15 mouse cellular contexts compared by ENCODE assay signal in genomic region chr16:22618424-22619056, GRCm38 (mm10). TPM values are rescaled to one million over a fixed set of nuclear protein-coding genes. Genes with fewer than 3 reads are reported as not detected.
DNase-seq lines count a peak whose midpoint lies in the region; ATAC-seq and TF ChIP-seq lines count a peak whose summit lies in the region.
"Had no signal": no experiment of that assay in that cellular context is flagged by ENCODE, and none has a peak within 500 bp of the region (broad histone marks: within the 10 kb centered on the region; RNA-seq: fewer than 3 reads in every experiment).

No protein-coding gene starts in this region.

- no peaks in the 10 kb centered on the region for H3K9me3 ChIP-seq in midbrain, embryonic 14.5 days (ENCODE audit: control insufficient read depth, low read length)
- H3K9me3 ChIP-seq in midbrain, embryonic 13.5 days = no peaks in the 10 kb centered on the region
- H3K9me3 ChIP-seq: limb, embryonic 15.5 days had no signal

- TF ChIP-seq CTCF in brain, embryonic 14.5 days (IDR thresholded peaks at IDR 0.05; ENCODE audit: borderline replicate concordance, extremely low read depth, insufficient read depth, insufficient read length) = no peak

- no peak overlapping the region for H3K27ac ChIP-seq in midbrain, embryonic 14.5 days (replicated peaks; ENCODE audit: low read depth, low read length)
- H3K27ac ChIP-seq in midbrain, embryonic 13.5 days = no peak overlapping the region
- H3K27ac ChIP-seq: hindbrain, embryonic 14.5 days; limb, embryonic 15.5 days had no signal

- H3K4me2 ChIP-seq in midbrain, embryonic 14.5 days (ENCODE audit: low read length) = no peak overlapping the region
- no peak overlapping the region for H3K4me2 ChIP-seq in midbrain, embryonic 13.5 days (replicated peaks)
- H3K4me2 ChIP-seq: hindbrain, embryonic 14.5 days; limb, embryonic 15.5 days; lung, embryonic 14.5 days had no signal

- H3K36me3 ChIP-seq in midbrain, embryonic 14.5 days (ENCODE audit: control insufficient read depth, insufficient read depth, low read length) = no peaks in the 10 kb centered on the region
- no peaks in the 10 kb centered on the region for H3K36me3 ChIP-seq in midbrain, embryonic 13.5 days
- H3K36me3 ChIP-seq: limb, embryonic 15.5 days had no signal

- no peak overlapping the region for H3K4me3 ChIP-seq in midbrain, embryonic 14.5 days (replicated peaks; ENCODE audit: low read depth, low read length)
- H3K4me3 ChIP-seq in midbrain, embryonic 13.5 days (replicated peaks) = no peak overlapping the region
- H3K4me3 ChIP-seq: limb, embryonic 15.5 days had no signal

- H3K9ac ChIP-seq in midbrain, embryonic 14.5 days (replicated peaks; ENCODE audit: low read length) = no peak overlapping the region
- H3K9ac ChIP-seq in midbrain, embryonic 13.5 days (replicated peaks) = no peak overlapping the region
- H3K9ac ChIP-seq: hindbrain, embryonic 14.5 days; limb, embryonic 15.5 days; lung, embryonic 14.5 days had no signal

- no peaks in the 10 kb centered on the region for H3K4me1 ChIP-seq in midbrain, embryonic 14.5 days (ENCODE audit: control insufficient read depth, insufficient read depth, low read length)
- H3K4me1 ChIP-seq in midbrain, embryonic 13.5 days (replicated peaks) = no peaks in the 10 kb centered on the region

- DNase-seq in frontal cortex, postnatal 36 days (ENCODE audit: low spot score in 2 of 2) = peak; percentile 28 to 38
- no peak for DNase-seq in frontal cortex, postnatal 10 days (ENCODE audit: low spot score in 2 of 2)
- DNase-seq in midbrain, embryonic 14.5 days = peak; percentile 12
- DNase-seq in brain, embryonic 14.5 days (ENCODE audit: low read depth) = peak; percentile 32
- no peak for DNase-seq in adrenal gland, postnatal 10 days
- no peak for DNase-seq in testis, postnatal 10 days (ENCODE audit: low spot score)
- DNase-seq: adrenal gland, postnatal 14 days; B cell, adult 2 months; cerebellum, adult 2 months; kidney, adult 9 months; lung, embryonic 14.5 days had no signal

- no peaks in the 10 kb centered on the region for H3K27me3 ChIP-seq in midbrain, embryonic 14.5 days (ENCODE audit: control insufficient read depth, insufficient read depth, low read length)
- H3K27me3 ChIP-seq in midbrain, embryonic 13.5 days = no peaks in the 10 kb centered on the region
- H3K27me3 ChIP-seq: limb, embryonic 15.5 days had no signal

- ATAC-seq in midbrain, embryonic 14.5 days (ENCODE audit: low FRiP score, low TSS enrichment) = no peak
- ATAC-seq in midbrain, embryonic 13.5 days = no peak
- ATAC-seq in megakaryocyte, adult 5-6 weeks (ENCODE audit: poor library complexity, severe bottlenecking) = peak; percentile 61

- WGBS in midbrain, embryonic 14.5 days = 84% methylated on average over 8 of the region's 8 CpGs
- WGBS in midbrain, embryonic 13.5 days = 81% methylated on average over 8 of the region's 8 CpGs

- TF ChIP-seq POLR2A in brain, embryonic 14.5 days (IDR thresholded peaks at IDR 0.05; ENCODE audit: borderline replicate concordance, extremely low read depth, insufficient read depth, insufficient read length, poor library complexity, severe bottlenecking) = no peak

RNA-seq across cellular contexts. Expression of gene Dgkg, which starts 38.5 kb away (rescaled TPM):
- 0.76 and 0.84 TPM in 2 replicates for polyA plus RNA-seq in midbrain, embryonic 14.5 days (2014; fragmentation: Nextera tagmentation; extraction: Ambion mirVana)
- 0.30 and 0.46 TPM in 2 replicates for polyA plus RNA-seq in midbrain, embryonic 13.5 days (2015; fragmentation: Nextera tagmentation; extraction: Ambion mirVana)
- polyA plus RNA-seq in brain, embryonic 14.5 days (2012; rRNA removed) = 0.29 and 0.36 TPM in 2 replicates
- 35.0 and 35.3 TPM in 2 replicates for total RNA-seq in megakaryocyte, adult 5-6 weeks (2015)
- total RNA-seq in megakaryocyte, adult 5-6 weeks (2017) = 33.4 and 38.9 TPM in 2 replicates
- total RNA-seq in adrenal gland, postnatal 10 days (2021) = 1 to 10 TPM; 2.3 to 3.1 TPM

Comparison
In these comparisons a context has a peak if more than half of its experiments do, and no peak if none do; other contexts are left out.
1. DNase-seq: peak in frontal cortex, postnatal 36 days (2 of 2), midbrain, embryonic 14.5 days (single experiment) and brain, embryonic 14.5 days (single experiment); none in frontal cortex, postnatal 10 days (0 of 2), adrenal gland, postnatal 10 days (single experiment) and testis, postnatal 10 days (single experiment).